ENCODE assay signal across 7 mouse cellular contexts in genomic region chr10:69254390-69254847, GRCm38 (mm10). TPM values are rescaled to one million over a fixed set of nuclear protein-coding genes. Genes with fewer than 3 reads are reported as not detected.
DNase-seq lines count a peak whose midpoint lies in the region; ATAC-seq and TF ChIP-seq lines count a peak whose summit lies in the region.

No protein-coding gene starts in this region.

- peaks cover 24% of the 10 kb centered on the region for H3K36me3 ChIP-seq in intestine, embryonic 14.5 days (ENCODE audit: control insufficient read depth, insufficient read depth, low read length)
- H3K36me3 ChIP-seq in liver, adult 2 months (ENCODE audit: control insufficient read depth, insufficient read depth, low read length) = peaks cover 28% of the 10 kb centered on the region
- no peaks in the 10 kb centered on the region; the same call in 1 of the 2 replicates for H3K36me3 ChIP-seq in midbrain, postnatal 0 days (ENCODE audit: insufficient read depth, low read length)

- H3K4me1 ChIP-seq in intestine, embryonic 14.5 days (replicated peaks; ENCODE audit: control insufficient read depth, insufficient read depth, low read length) = peaks cover 28% of the 10 kb centered on the region
- peaks cover 20% of the 10 kb centered on the region for H3K4me1 ChIP-seq in liver, adult 2 months (ENCODE audit: control insufficient read depth, insufficient read depth, low read length)
- no peaks in the 10 kb centered on the region for H3K4me1 ChIP-seq in midbrain, postnatal 0 days (ENCODE audit: insufficient read depth, low read length)

- peak; percentile 10 to 39 for DNase-seq in adrenal gland, adult 18-20 months (ENCODE audit: low spot score in 2 of 2)
- peak; percentile 76 for DNase-seq in brain, embryonic 14.5 days (ENCODE audit: low read depth)
- peak; percentile 44 to 50 for DNase-seq in gastrocnemius, postnatal 36 days
- no peak for DNase-seq in intestine, embryonic 14.5 days (ENCODE audit: low spot score)
- DNase-seq in liver, adult 2 months (ENCODE audit: extremely low read depth, low read depth, low spot score) = peak; percentile 47
- DNase-seq in midbrain, postnatal 0 days (ENCODE audit: low spot score) = peak; percentile 62
- DNase-seq in cerebellum, adult 9-11 months = no peak

- 0 out of 2 replicates have a peak, but pooled peaks have one; percentile 14 for ATAC-seq in intestine, embryonic 14.5 days (replicated peaks; ENCODE audit: low FRiP score, low TSS enrichment, low read depth)
- peak; percentile 54; the same call in 1 of the 2 replicates for ATAC-seq in midbrain, postnatal 0 days (ENCODE audit: low FRiP score)

- H3K4me3 ChIP-seq in intestine, embryonic 14.5 days (ENCODE audit: low read depth, low read length) = no peak overlapping the region
- no peak overlapping the region for H3K4me3 ChIP-seq in liver, adult 2 months (ENCODE audit: insufficient read depth, low read depth, low read length)
- H3K4me3 ChIP-seq in midbrain, postnatal 0 days (ENCODE audit: low read depth, low read length) = no peak overlapping the region

- 10% methylated on average over 8 of the region's 8 CpGs for WGBS in intestine, embryonic 14.5 days
- WGBS in liver, adult 2 months = 46% methylated on average over 8 of the region's 8 CpGs
- 8% methylated on average over 8 of the region's 8 CpGs for WGBS in midbrain, postnatal 0 days

- intact Hi-C loops in gastrocnemius, postnatal 36 days (cut with DNase I) = no loop called here

- no peak for TF ChIP-seq CTCF in brain, embryonic 14.5 days (IDR thresholded peaks at IDR 0.05; ENCODE audit: borderline replicate concordance, extremely low read depth, insufficient read depth, insufficient read length)
- TF ChIP-seq CTCF in liver, adult 2 months (IDR thresholded peaks at IDR 0.05; ENCODE audit: low read depth, low read length) = no peak
- TF ChIP-seq CTCF in midbrain, postnatal 0 days (IDR thresholded peaks at IDR 0.05) = no peak

- H3K27me3 ChIP-seq in intestine, embryonic 14.5 days (replicated peaks; ENCODE audit: control insufficient read depth, insufficient read depth, low read length) = no peaks in the 10 kb centered on the region
- H3K27me3 ChIP-seq in liver, adult 2 months (ENCODE audit: control insufficient read depth, insufficient read depth, low read length) = no peaks in the 10 kb centered on the region
- no peaks in the 10 kb centered on the region for H3K27me3 ChIP-seq in midbrain, postnatal 0 days (ENCODE audit: insufficient read depth, low read length)

- TF ChIP-seq POLR2A in brain, embryonic 14.5 days (IDR thresholded peaks at IDR 0.05; ENCODE audit: borderline replicate concordance, extremely low read depth, insufficient read depth, insufficient read length, poor library complexity, severe bottlenecking) = no peak
- no peak for TF ChIP-seq POLR2A in liver, adult 2 months (IDR thresholded peaks at IDR 0.05; ENCODE audit: extremely low read depth, insufficient read depth, low read length)

- no peak overlapping the region for H3K9ac ChIP-seq in intestine, embryonic 14.5 days (ENCODE audit: low read length)
- no peak overlapping the region for H3K9ac ChIP-seq in liver, adult 2 months (ENCODE audit: low read depth, low read length)
- H3K9ac ChIP-seq in midbrain, postnatal 0 days (replicated peaks; ENCODE audit: low read length, poor library complexity, severe bottlenecking) = no peak overlapping the region

- no peak overlapping the region for H3K4me2 ChIP-seq in intestine, embryonic 14.5 days (ENCODE audit: low read length)
- no peak overlapping the region for H3K4me2 ChIP-seq in midbrain, postnatal 0 days (ENCODE audit: low read depth, low read length, poor library complexity, severe bottlenecking)

- H3K27ac ChIP-seq in intestine, embryonic 14.5 days (ENCODE audit: low read depth) = peak overlapping the region; percentile 95
- peak overlapping the region; percentile 42 for H3K27ac ChIP-seq in liver, adult 2 months (replicated peaks; ENCODE audit: insufficient read depth, low read depth, low read length)
- H3K27ac ChIP-seq in midbrain, postnatal 0 days (ENCODE audit: low read depth, low read length) = no peak overlapping the region

- no peaks in the 10 kb centered on the region for H3K9me3 ChIP-seq in intestine, embryonic 14.5 days (ENCODE audit: control insufficient read depth, low read length)
- H3K9me3 ChIP-seq in midbrain, postnatal 0 days (ENCODE audit: low read length) = no peaks in the 10 kb centered on the region

- H3K79me2 ChIP-seq in liver, adult 2 months (ENCODE audit: control insufficient read depth, insufficient read depth, low read length) = peaks cover 9% of the 10 kb centered on the region; the same call in 1 of the 2 replicates

RNA-seq across cellular contexts. Expression of gene A930033H14Rik, which starts 41.5 kb away (rescaled TPM):
- 1 to 10 TPM; 2.0 to 2.1 TPM for total RNA-seq in adrenal gland, adult 18-20 months (2021)
- polyA plus RNA-seq in brain, embryonic 14.5 days (2012; rRNA removed) = 1.6 and 1.9 TPM in 2 replicates
- total RNA-seq in gastrocnemius, postnatal 36 days (2021) = 1 to 10 TPM; 3.4 to 4.5 TPM
- polyA plus RNA-seq in intestine, embryonic 14.5 days (2014; fragmentation: Nextera tagmentation; extraction: Ambion mirVana) = 2.7 and 2.8 TPM in 2 replicates
- total RNA-seq in liver, adult 2 months (2014; rRNA removed) = 4.6 and 5.9 TPM in 2 replicates
- 0.26 and 0.50 TPM in 2 replicates for polyA plus RNA-seq in liver, adult 2 months (2012; rRNA removed)
- total RNA-seq in midbrain, postnatal 0 days (2014; rRNA removed) = 0.93 and 1.3 TPM in 2 replicates
- 1.3 and 1.5 TPM in 2 replicates for polyA plus RNA-seq in midbrain, postnatal 0 days (2015; fragmentation: Nextera tagmentation; extraction: Ambion mirVana)

Comparison
In these comparisons a context has a peak if more than half of its experiments do, and no peak if none do; other contexts are left out.
1. DNase-seq: peak in adrenal gland, adult 18-20 months (2 of 2), brain, embryonic 14.5 days (single experiment), gastrocnemius, postnatal 36 days (2 of 2), liver, adult 2 months (single experiment) and midbrain, postnatal 0 days (single experiment); none in intestine, embryonic 14.5 days (single experiment) and cerebellum, adult 9-11 months (single experiment).